Mouse (Mus musculus) midbrain, postnatal 0 days (tissue): ENCODE measurements around the gene Stag1. TPM values are rescaled to one million over a fixed set of nuclear protein-coding genes. Genes with fewer than 3 reads are reported as not detected.

Experiments
- ATAC-seq: fragments of 200-750 bp; cut with Nextera tagmentation; 2 replicates; pipeline ENCODE4 v1.8.0; 2017; ENCODE audit warnings: moderate number of reproducible peaks, mild to moderate bottlenecking, moderate TSS enrichment, moderate library complexity; ENCODE audit not compliant: low FRiP score
- DNase-seq: peaks from one replicate; pipeline ENCODE4 v3.0.0-alpha.2; 2015; ENCODE audit warnings: low spot score
- H3K27ac ChIP-seq: fragments of 300-500 bp; sonication (generic); 2 replicates; pipeline ENCODE4 v1.5.1; 2014; ENCODE audit warnings: low read depth, mild to moderate bottlenecking, low read length, mixed read lengths
- H3K27me3 ChIP-seq: fragments of 300-500 bp; sonication (generic); 2 replicates; pipeline ENCODE4 v1.6.1; 2014; ENCODE audit warnings: low read length, control low read depth, mixed read lengths; ENCODE audit not compliant: insufficient read depth
- H3K36me3 ChIP-seq: fragments of 300-500 bp; sonication (generic); 2 replicates; pipeline ENCODE4 v1.6.1; 2014; ENCODE audit warnings: low read length, control low read depth, mixed read lengths; ENCODE audit not compliant: insufficient read depth
- H3K4me1 ChIP-seq: fragments of 300-500 bp; sonication (generic); 2 replicates; pipeline ENCODE4 v1.6.1; 2014; ENCODE audit warnings: mild to moderate bottlenecking, control low read depth, antibody characterized with exemption, low read length, mixed read lengths; ENCODE audit not compliant: insufficient read depth
- H3K4me2 ChIP-seq: fragments of 300-500 bp; sonication (generic); 2 replicates; pipeline ENCODE4 v1.6.1; 2014; ENCODE audit warnings: low read depth, mild to moderate bottlenecking, low read length, mixed read lengths; ENCODE audit not compliant: poor library complexity, severe bottlenecking
- H3K4me3 ChIP-seq: fragments of 300-500 bp; sonication (generic); 2 replicates; pipeline ENCODE4 v1.5.1; 2014; ENCODE audit warnings: low read depth, mild to moderate bottlenecking, low read length, moderate library complexity
- H3K9ac ChIP-seq: fragments of 300-500 bp; sonication (generic); replicated peaks from 2 replicates; pipeline ENCODE4 v1.6.1; 2014; ENCODE audit warnings: mild to moderate bottlenecking, low read length, moderate library complexity, mixed read lengths; ENCODE audit not compliant: poor library complexity, severe bottlenecking
- H3K9me3 ChIP-seq: fragments of 300-500 bp; sonication (generic); 2 replicates; pipeline ENCODE4 v1.6.1; 2016; ENCODE audit warnings: low read length, control low read depth
- CTCF ChIP-seq: IDR thresholded peaks from 2 replicates; pipeline ENCODE4 v1.5.1; 2016; ENCODE audit warnings: antibody characterized with exemption, mild to moderate bottlenecking
- WGBS: fragments of 180-500 bp; shearing (Covaris S2); extraction: QIAGEN DNeasy Blood & Tissue Kit; methylation state at CpG from one replicate; pipeline ENCODE4 v1.1.7; 2014; 5-methylcytosine and 5-hydroxymethylcytosine counted together
- polyA plus RNA-seq: library from polyadenylated mRNA; unstranded; fragments of >200 nt; fragmentation: Nextera tagmentation; extraction: Ambion mirVana; gene quantifications from 2 replicates; pipeline ENCODE4 v1.2.1, GENCODE M21; 2015
- total RNA-seq: library from RNA; depleted of rRNA; stranded (reverse); fragments of >200 nt; gene quantifications from 2 replicates; pipeline ENCODE4 v1.2.3, GENCODE M21; 2014

Gene Stag1
- total and polyA plus RNA-seq, 2 experiments from 2014 or later = 23.6 to 31.0 TPM

DNA sequence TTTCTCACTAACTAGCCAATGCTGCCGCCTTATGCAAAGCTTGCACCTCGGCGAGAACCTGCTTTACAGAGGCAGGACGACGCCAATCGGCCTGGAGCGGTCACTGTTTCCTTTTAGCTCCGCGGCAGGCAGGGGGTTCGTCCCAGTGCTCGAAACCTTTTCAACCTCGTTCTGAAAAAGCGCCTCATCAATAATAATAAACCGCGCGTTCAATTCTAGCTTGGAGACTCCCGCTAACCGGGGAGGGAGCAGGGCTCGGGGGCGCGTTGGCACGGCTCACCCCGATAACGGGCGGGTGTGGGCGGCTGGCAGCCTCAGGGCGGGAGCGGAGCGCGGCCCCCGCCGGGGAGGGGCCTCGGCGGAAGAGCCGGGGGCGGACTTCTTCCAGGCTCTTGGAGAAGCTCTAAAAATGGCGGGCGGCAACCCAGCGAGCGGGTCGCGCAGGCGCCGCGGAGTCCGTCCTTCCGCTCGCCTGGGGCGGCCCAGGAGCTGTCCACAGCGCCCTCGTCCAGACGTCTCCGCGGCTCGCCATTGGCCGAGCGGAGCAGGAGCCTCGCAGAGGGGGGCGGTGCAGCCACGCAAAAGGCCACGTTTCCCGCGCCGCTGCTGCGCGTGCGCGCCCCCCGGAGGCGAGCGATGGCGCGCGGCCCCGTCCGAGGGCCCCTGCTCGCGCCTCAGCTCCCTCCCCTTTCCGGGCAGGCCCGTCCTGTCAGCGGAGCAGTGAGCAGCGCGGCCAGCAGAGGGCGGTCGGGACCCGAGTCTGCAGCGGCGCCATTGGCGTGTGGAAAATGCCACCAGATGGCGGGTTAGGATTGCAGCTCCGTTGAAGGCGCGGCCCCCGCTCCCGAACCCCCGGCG is 45.5 kb downstream of the Stag1 start:
- H3K4me2 ChIP-seq = peak overlapping the region; percentile 75
- WGBS = under 1% methylated on average over 66 of the region's 97 CpGs
- H3K9me3 ChIP-seq = no peaks in the 10 kb centered on the region
- H3K4me3 ChIP-seq = peak overlapping the region; percentile 87
- peak; percentile 94 for TF ChIP-seq CTCF
- H3K36me3 ChIP-seq = no peaks in the 10 kb centered on the region
- peaks cover 11% of the 10 kb centered on the region; the same call in 1 of the 2 replicates for H3K4me1 ChIP-seq
- H3K9ac ChIP-seq = peak overlapping the region; percentile 93
- H3K27me3 ChIP-seq = no peaks in the 10 kb centered on the region
- ATAC-seq (peak; percentile 97), DNase-seq (peak; percentile 99)
- peak overlapping the region; percentile 98 for H3K27ac ChIP-seq

DNA sequence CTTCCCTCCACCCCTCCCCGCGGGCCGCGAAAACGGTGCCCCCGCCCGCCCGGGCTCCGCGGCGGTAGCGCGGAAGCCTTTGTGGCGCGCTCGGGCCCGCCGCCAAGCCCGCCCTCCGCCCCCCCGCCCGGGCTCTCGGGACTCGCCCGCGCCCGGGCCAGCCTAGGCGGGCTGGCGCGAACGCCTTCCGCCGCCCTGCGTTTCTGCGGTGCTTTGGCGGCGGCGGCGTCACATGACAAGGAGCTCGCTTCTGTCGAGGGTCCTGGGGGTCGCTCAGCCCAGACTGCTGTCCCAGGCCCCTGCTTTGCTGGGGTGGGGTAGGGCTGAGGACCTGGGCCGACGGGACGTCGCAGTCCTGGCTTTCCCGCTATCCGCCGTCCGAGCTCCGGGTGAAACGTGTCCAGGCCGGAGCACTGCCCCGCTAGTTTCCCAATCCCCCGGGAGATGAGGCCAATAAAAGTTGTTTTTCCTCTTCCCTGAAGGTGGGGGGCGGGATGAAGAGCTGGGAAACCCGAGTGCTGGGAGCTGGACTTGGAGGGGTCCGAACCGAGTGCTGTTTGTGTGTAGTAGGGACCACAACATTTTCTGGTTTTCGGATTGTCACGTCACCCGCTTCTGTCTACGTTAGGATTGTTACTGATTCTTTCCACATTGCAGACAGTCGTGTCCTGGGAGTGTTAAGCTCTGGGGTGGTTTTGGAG is 46.6 kb downstream of the Stag1 start:
- ATAC-seq (peak; percentile 26), DNase-seq (peak; percentile 75)
- H3K4me3 ChIP-seq = peak overlapping the region; percentile 87
- no peaks in the 10 kb centered on the region for H3K9me3 ChIP-seq
- no peaks in the 10 kb centered on the region for H3K36me3 ChIP-seq
- peak; percentile 12; the same call in 1 of the 2 replicates for TF ChIP-seq CTCF
- WGBS = under 1% methylated on average over 40 of the region's 64 CpGs
- peaks cover 11% of the 10 kb centered on the region; the same call in 1 of the 2 replicates for H3K4me1 ChIP-seq
- H3K27me3 ChIP-seq = no peaks in the 10 kb centered on the region
- peak overlapping the region; percentile 93 for H3K9ac ChIP-seq
- peak overlapping the region; percentile 98 for H3K27ac ChIP-seq
- H3K4me2 ChIP-seq = peak overlapping the region; percentile 63

DNA sequence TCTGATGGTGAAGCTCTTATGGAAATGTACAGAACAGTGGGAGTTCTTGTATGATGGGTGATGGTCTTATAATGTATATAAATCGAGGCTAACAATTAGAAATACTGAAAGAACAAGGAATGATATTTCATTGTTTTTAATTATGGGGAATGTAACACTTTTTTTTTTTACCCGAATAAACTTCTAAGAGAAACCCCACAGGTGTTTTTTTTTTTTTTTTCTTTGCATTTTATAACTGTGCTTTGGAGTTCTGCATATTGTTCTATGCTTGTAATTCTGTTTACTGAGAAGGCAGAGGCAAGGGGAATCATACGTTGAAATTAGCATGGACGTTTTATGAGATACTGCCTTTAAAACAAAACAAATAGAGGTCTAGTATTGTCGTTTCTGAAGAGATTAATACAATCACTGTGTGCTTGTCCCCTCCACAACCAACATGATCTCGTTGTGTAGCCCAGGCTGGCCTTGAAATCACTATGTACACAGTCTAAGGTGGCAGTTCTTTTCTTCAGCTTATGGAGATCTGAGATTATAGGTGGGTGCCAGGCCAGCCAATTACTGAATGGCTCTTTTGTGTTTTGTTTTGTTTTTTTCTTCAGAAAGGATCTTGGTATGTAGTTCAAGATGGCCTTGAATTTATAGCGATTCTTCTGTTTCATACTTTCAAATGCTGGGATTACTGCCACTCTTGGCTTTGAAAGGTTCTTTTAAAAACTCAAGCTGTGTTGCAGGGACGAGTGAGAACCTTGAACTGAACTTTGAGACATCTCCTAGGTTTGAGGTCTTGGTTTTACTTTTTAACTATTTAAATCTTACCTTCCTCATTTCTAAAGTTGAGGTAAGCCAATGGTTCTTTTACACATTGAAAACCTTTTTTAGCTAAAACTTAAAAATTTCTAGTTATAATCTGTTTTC is 47.7 kb downstream of the Stag1 start:
- peak overlapping the region; percentile 63 for H3K4me2 ChIP-seq
- ATAC-seq = no peak
- no peaks in the 10 kb centered on the region for H3K27me3 ChIP-seq
- DNase-seq = no peak
- TF ChIP-seq CTCF = no peak
- 0 out of 2 replicates have a peak overlapping the region, but pooled peaks have one; percentile 19 for H3K9ac ChIP-seq
- peaks cover 11% of the 10 kb centered on the region; the same call in 1 of the 2 replicates for H3K4me1 ChIP-seq
- H3K27ac ChIP-seq = no peak overlapping the region
- H3K9me3 ChIP-seq = no peaks in the 10 kb centered on the region
- WGBS = 21% methylated on average over 8 of the region's 8 CpGs
- peak overlapping the region; percentile 87 for H3K4me3 ChIP-seq
- H3K36me3 ChIP-seq = no peaks in the 10 kb centered on the region

DNA sequence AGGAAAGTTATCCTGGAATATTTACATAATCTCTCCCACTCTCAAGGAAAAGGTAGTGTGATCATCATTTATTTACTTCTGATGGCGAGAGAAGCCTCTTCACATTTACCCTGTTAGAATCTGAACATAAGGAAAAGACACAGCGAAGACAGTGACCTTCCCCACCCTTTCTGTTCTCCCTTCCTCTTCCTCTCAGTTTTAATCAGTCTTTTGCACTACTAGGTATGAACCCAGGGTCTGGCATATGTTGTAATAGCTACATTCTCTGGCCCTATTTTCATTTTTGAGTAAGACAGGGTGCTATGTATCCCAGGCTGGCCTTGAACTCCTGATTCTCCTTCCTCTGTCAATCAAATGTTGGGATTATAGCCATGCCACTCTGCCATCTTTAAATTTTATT is 48.7 kb downstream of the Stag1 start:
- ATAC-seq = no peak
- H3K4me2 ChIP-seq = no peak overlapping the region
- H3K4me3 ChIP-seq = no peak overlapping the region
- DNase-seq = no peak
- WGBS = 73% methylated on average over 2 of the region's 2 CpGs
- TF ChIP-seq CTCF = no peak
- H3K4me1 ChIP-seq = peaks cover 9% of the 10 kb centered on the region; the same call in 1 of the 2 replicates
- no peaks in the 10 kb centered on the region for H3K36me3 ChIP-seq
- no peaks in the 10 kb centered on the region for H3K27me3 ChIP-seq
- no peak overlapping the region for H3K9ac ChIP-seq
- H3K9me3 ChIP-seq = no peaks in the 10 kb centered on the region
- no peak overlapping the region for H3K27ac ChIP-seq

DNA sequence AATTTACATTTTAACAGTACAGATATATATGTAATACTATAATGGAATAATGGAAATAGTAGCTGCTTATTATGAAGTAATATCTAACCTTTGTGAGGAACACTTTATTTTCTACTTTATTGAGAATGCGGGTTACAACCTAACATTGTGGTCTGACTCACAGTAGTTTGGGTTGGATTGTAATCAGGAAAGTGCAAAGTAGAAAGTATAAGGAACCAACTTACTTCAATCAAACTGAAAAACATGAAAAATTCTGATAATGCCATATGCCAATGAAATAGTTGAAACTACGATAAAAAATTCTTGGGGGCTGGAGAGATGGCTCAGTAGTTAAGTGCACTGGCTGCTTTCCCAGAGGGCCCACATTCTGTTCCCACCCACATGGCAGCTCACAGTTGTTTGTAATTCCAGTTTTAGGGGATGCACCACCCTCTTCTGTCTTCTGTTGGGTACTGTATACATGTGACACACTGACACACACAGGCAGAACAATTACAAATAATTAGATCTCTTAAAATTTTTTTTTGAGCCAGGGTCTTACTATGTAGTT is 50.3 kb downstream of the Stag1 start:
- Histone ChIP-seq H3K27me3 (no peaks in the 10 kb centered on the region), H3K9ac (no peak overlapping the region), H3K36me3 (no peaks in the 10 kb centered on the region), H3K9me3 (no peaks in the 10 kb centered on the region), H3K4me3 (no peak overlapping the region), H3K27ac (no peak overlapping the region), H3K4me2 (no peak overlapping the region), H3K4me1 (peaks cover 7% of the 10 kb centered on the region; the same call in 1 of the 2 replicates)
- TF ChIP-seq CTCF = no peak
- ATAC-seq = no peak
- no peak for DNase-seq
- 94% methylated on average over 2 of the region's 2 CpGs for WGBS
